Mouse (Mus musculus): ENCODE results near the gene Zfp612. TPM values are rescaled to one million over a fixed set of nuclear protein-coding genes. Genes with fewer than 3 reads are reported as not detected.

Zfp612 gene
- total RNA-seq (2023) = 5.2 to 7.2 TPM (median 6.8 TPM) in 4 replicates

DNA sequence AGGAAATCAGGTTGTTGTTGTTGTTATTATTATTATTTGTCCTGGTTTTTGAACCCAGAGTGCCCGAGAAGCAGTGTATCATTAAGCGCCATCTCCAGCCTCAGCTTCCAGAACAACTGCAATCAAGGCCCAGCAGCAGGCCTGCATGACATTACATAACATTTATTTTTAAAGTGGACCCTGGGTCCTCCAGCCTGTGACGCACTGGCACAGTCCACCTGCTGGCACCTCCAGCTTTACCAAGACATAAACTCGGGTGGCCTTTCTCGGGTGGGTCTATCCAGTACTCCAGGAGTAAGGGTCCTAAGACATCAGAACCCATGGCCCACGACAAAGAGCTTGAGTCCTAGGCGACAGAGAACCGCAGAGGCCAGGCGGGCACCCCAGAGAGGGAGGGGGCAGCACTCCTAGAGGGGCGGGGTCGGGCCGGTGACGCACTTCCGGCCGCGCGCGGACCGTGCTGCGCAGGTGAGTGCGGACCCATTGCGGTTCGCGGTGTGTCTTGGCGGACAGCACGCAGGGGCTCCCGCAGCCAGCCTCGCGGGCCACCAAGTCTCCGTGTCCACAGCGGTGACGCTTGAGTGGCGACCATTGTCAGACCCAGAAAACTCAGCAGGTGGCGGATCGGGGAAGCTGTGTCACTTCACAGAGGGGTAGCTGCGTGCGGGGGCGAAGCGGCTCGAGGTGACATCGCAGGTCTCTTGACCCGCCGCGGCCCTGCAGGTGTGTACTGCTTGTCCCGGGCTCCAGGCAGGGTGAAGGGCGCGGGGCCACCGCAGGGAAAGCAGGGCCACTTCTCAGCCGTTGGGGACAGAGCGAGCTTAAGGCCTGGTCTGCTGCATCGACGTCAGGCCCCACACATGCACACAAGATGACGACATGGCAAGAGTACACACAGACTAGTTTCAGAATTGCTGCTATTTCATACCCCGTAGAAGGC, at the start of gene Zfp612:
Gene Zfp612, plus strand, starts transcription at position 465 of the 940 bp plus-strand sequence.

GRCm38 (mm10) chr8:110039659-110040058, 39.9 kb upstream of the Zfp612 start, which contains the start of gene Chst4:
Gene Chst4 (minus strand): TSS chr8:110039740.

GRCm38 (mm10) chr8:110100907-110101306, 21.4 kb downstream of the Zfp612 start, which contains the start of gene Gm21964:
Gene Gm21964 (plus strand): TSS chr8:110101207.

GRCm38 (mm10) chr8:110102653-110103052, 23.1 kb downstream of the Zfp612 start, which contains the start of gene Gm17720:
Gene Gm17720 (minus strand): TSS chr8:110102753.

Other genes starting within 250 kb of the Zfp612 start
- 19.7 to 22.4 TPM (median 21.3 TPM) in 4 replicates for gene Phlpp2, start 211.2 kb upstream of the Zfp612 start, total RNA-seq (2023)
- gene Marveld3, start 117.5 kb upstream of the Zfp612 start, total RNA-seq (2023) = not detected in 4 replicates
- not detected in 4 replicates for gene Tat, start 89.3 kb upstream of the Zfp612 start, total RNA-seq (2023)
- not detected in 4 replicates for gene Chst4, start 40.0 kb upstream of the Zfp612 start, total RNA-seq (2023)
- gene Gm21964, start 21.5 kb downstream of the Zfp612 start, total RNA-seq (2023) = not detected in 4 replicates
- gene Gm17720, start 23.0 kb downstream of the Zfp612 start, total RNA-seq (2023) = not detected in 4 replicates
- gene Calb2, start 88.5 kb downstream of the Zfp612 start, total RNA-seq (2023) = not detected in 4 replicates
- 14.2 to 17.7 TPM (median 16.1 TPM) in 4 replicates for gene Cmtr2, start 135.9 kb downstream of the Zfp612 start, total RNA-seq (2023)
- not detected in 4 replicates for gene Hydin, start 187.2 kb downstream of the Zfp612 start, total RNA-seq (2023)

All from B cell, adult 62 days (primary cell).